Mouse (Mus musculus) cerebellum, adult 18-20 months (tissue): ENCODE measurements around the gene Elp5.

Experiments used
- DNase-seq, 2 experiments: peaks; one replicate each; pipeline ENCODE4 v3.0.0; 2021

Gene Elp5

GRCm38 (mm10) chr11:69953267-69953915 lies 28.9 kb downstream of the Elp5 start:
- no peak for DNase-seq

GRCm38 (mm10) chr11:69952274-69952673 lies 30.0 kb downstream of the Elp5 start:
- no peak for DNase-seq

GRCm38 (mm10) chr11:69950807-69951459 lies 31.4 kb downstream of the Elp5 start:
- no peak for DNase-seq

- peak; percentile 77 to 82 for DNase-seq
Measured at GRCm38 (mm10) chr11:69948763-69949150, 33.6 kb downstream of the Elp5 start.

- DNase-seq = peak; percentile 46 to 49
Measured at GRCm38 (mm10) chr11:69948066-69948762, 34.1 kb downstream of the Elp5 start, which contains the start of gene Slc2a4. TSS of gene Slc2a4 (minus strand) at chr11:69948188.

DNA sequence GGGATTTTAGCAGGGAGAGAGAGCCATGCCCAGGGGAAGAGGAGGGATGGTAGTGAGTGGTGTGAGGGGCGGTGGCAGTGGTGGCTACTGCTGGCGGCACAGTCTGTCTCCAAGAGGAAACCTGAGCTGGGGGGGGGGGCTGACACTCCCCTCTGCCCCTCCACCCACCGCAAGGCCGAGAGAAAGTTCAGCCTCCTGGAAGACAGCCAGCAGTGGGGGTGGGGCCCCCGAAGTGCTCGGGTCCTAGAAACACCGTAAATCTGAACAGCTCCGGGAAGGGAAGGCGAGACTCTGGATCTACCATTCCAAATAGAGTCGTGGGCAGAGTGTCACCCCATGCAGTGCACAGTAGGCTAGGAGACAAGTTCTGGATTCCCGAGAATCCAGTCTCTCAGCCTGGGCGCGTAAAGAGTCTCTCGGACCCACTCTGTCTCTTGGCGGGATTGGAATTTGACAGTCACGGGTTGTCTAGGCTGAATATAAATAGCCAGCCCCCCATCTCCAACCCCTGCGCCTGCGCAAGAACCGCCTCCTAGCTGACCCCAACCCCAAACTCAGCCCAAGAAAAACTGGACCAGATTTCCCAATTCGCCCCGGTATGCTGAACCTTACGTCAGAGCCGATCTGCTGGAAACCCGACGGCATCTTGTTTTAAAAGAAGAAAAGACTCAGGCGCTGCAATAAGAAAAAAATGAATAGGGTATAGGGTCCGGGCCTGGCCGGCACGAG lies 34.8 kb downstream of the Elp5 start:
- no peak for DNase-seq

- DNase-seq = no peak
Measured at GRCm38 (mm10) chr11:69945997-69946891, 36.1 kb downstream of the Elp5 start.

DNA sequence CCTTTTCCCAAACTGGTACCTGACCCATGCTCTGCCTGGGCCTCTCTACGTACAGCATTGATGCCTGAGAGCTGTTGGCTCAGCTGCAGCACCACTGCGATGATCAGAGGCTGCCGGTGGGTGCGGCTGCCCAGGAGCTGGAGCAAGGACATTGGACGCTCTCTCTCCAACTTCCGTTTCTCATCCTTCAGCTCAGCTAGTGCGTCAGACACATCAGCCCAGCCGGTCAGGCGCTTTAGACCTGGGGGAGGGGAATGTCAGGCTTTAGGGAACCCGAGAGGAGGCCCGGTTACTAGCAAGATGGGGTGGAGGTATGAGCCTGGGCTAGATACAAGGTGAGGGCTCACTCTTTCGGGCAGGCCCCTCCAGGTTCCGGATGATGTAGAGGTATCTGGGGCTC lies 37.1 kb downstream of the Elp5 start:
- no peak for DNase-seq

DNA sequence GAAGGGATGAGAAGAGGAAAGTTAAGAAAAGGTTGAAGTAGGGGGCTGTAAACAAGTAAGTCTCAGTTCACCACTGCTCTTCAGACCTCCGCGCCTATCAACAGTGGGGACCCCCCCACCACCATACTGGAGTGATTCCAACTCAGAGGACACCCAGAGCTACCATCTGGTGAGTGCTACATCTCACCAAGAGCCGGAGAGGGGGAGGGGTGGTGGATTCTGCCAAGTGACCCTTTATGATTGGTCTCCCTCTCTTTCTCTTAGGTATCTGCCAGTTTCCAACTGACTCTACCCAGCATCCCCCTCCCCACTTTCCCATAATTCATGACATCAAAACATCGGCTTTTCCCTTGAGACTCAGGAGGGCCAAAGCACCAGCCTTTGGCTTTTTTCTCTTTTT lies 41.4 kb downstream of the Elp5 start:
- DNase-seq = no peak

DNA sequence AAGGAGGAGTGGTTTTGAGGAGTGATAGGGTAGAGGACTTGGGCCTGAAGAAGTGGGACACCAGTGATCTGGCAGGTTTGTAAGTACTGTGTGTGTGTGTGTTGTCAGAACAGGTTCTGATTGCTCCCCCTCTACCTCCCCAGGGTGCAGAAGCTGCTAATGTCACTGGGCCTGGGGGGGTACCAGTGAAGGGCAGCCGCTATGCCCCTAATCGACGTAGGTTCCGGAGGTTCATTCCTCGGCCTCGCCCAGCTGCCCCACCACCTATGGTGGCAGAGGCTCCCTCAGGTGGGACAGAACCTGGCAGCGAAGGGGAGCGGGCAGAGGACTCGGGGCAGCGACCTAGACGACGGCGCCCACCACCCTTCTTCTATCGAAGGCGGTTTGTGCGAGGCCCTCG lies 42.6 kb downstream of the Elp5 start:
- DNase-seq = no peak

- no peak for DNase-seq
Measured at GRCm38 (mm10) chr11:69939181-69939580, 43.1 kb downstream of the Elp5 start.

GRCm38 (mm10) chr11:69938401-69938979 lies 43.8 kb downstream of the Elp5 start:
- DNase-seq = no peak

GRCm38 (mm10) chr11:69937834-69938233 lies 44.5 kb downstream of the Elp5 start:
- no peak for DNase-seq

DNA sequence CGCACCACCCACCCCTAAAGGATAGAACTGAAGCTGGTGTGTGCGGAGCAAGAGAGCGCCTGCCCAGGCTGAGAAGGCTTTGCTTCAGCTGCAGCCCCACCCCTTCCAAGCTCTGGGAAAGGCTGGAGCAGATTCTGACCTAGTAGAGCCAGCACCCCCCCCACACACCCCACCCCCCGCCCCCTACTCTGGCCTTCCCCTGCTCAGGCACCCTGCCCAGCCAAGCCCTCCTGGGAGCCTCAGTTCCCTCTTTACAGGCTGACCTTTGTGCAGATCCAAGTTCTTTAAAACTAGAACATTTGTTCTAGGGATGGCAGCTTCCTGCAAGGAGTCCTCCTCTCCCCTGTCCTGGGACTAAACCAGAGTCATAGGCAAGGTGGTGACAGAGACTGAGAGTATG lies 44.9 kb downstream of the Elp5 start:
- no peak for DNase-seq

GRCm38 (mm10) chr11:69936714-69937347 lies 45.5 kb downstream of the Elp5 start:
- no peak for DNase-seq

DNA sequence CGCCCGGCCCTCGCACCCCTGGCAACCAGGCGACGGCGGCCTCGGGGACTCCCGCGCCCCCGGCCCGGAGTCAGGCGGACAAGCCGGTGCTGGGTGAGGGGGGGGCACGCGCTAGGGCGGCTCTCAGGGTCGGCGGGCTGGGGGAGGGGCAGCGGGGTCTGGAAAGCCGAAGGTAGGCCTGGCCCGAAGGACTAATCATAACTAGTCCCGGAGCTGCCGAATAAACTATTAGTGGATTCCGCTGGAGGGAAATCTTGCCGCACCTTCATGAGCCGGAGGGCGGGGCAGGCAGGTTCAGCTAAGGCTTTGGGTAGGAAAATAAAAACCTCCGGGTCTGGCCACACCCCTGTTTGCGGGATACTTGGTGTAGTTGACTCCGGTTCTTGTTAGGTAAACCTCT lies 46.2 kb downstream of the Elp5 start:
- no peak for DNase-seq

GRCm38 (mm10) chr11:69935137-69935879 lies 47.0 kb downstream of the Elp5 start, which contains the start of gene Ybx2:
TSS of gene Ybx2 (plus strand) at chr11:69935796.
- DNase-seq = peak; percentile 91 to 96

DNA sequence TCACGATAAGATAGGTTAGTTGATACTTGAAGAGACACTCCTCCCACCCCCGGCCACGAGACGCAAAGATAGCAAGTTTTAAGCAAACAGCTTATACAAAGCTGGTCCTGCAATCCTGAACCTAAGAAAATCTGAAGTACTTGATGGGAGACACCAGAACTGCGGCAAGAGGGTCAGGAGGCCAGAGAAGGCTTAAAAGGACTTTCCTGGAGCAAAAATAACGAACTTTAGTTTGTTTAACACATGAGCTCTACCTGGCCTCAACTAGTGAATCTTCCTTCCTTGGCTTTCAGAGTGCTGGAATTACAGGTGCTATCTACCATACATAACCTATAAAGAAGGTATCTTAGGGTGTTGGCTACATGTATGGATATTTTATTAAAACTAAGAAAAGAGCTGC lies 47.6 kb downstream of the Elp5 start:
- DNase-seq = no peak

DNA sequence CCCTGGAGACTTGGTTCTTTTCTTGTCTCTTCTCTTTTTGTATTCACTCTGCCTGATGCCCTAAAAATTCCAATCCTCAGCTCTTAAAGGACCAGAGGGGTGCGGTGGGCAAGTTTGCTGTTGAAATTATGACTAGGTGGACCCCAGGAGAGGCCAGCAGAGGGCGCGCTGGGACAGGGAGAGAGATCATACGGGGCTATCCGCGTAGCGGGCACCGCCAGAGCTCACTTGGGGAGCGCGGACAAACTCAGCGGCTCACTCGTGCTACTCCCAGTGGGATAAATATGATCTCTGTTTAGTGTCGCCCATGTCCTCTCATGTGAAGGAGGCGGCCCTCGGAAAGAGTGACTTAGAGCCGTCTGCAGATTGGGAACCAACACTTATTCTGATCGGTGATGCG lies 48.1 kb downstream of the Elp5 start:
- DNase-seq = peak; percentile 91 to 93

- no peak for DNase-seq
Measured at GRCm38 (mm10) chr11:69933066-69933465, 49.3 kb downstream of the Elp5 start.

- DNase-seq = no peak
Measured at GRCm38 (mm10) chr11:69932254-69932653, 50.1 kb downstream of the Elp5 start.
